In the genomic region with DNA sequence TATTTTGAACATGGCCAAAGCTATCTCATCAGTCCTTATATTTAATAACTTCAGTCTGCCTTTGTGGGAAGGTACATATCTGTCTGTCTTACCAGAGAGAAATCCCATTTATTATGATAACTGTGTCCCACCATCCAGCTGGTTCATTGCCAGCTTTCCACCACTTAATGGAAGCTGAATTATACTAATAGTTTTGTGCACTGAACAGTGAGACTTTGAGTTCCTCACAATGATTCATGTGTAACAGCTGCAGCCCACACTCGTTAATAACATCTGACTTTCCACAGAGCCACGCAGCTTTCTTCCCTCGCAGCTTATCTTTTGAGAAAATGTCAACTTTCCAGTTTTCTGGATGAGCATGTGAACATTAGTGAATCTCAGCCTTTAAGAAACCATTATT, we compare ENCODE assay signal across 10 mouse cellular contexts.
DNase-seq lines count a peak whose midpoint lies in the region; ATAC-seq lines count a peak whose summit lies in the region.
"Had no signal": no experiment of that assay in that cellular context is flagged by ENCODE, and none has a peak within 500 bp of the region (broad histone marks: within the 10 kb centered on the region; RNA-seq: fewer than 3 reads in every experiment).

No protein-coding gene starts in this region.

- no peak overlapping the region for H3K4me2 ChIP-seq in embryonic facial prominence, embryonic 14.5 days (ENCODE audit: low read depth, low read length)
- H3K4me2 ChIP-seq: midbrain, embryonic 11.5 days had no signal

- H3K27ac ChIP-seq in embryonic facial prominence, embryonic 14.5 days (replicated peaks; ENCODE audit: low read depth, low read length): no peak overlapping the region
- H3K27ac ChIP-seq in embryonic facial prominence, embryonic 10.5 days (replicated peaks): no peak overlapping the region
- H3K27ac ChIP-seq: liver, embryonic 14.5 days had no signal

- H3K36me3 ChIP-seq in embryonic facial prominence, embryonic 14.5 days (ENCODE audit: control insufficient read depth, insufficient read depth, low read length): no peaks in the 10 kb centered on the region
- H3K36me3 ChIP-seq in embryonic facial prominence, embryonic 10.5 days (replicated peaks): no peaks in the 10 kb centered on the region

- no peaks in the 10 kb centered on the region for H3K27me3 ChIP-seq in embryonic facial prominence, embryonic 14.5 days (replicated peaks; ENCODE audit: control insufficient read depth, insufficient read depth, low read length)
- no peaks in the 10 kb centered on the region for H3K27me3 ChIP-seq in embryonic facial prominence, embryonic 10.5 days (replicated peaks; ENCODE audit: low read depth, poor library complexity, severe bottlenecking)

- DNase-seq in embryonic facial prominence, embryonic 14.5 days (ENCODE audit: low spot score): peak; percentile 21
- no peak for DNase-seq in embryonic facial prominence, embryonic 10.5 days (ENCODE audit: low spot score)
- peak; percentile 43 to 56 for DNase-seq in kidney, postnatal 4 days
- no peak for DNase-seq in kidney, adult 11 months
- peak; percentile 32 for DNase-seq in right cerebral cortex, adult 18-20 months
- DNase-seq in right cerebral cortex, postnatal 14 days: no peak
- DNase-seq in mesoderm, embryonic 11.5 days (ENCODE audit: low read depth, low spot score): peak; percentile 30
- DNase-seq in cerebellum, adult 9-10 months: no peak

- H3K9ac ChIP-seq in embryonic facial prominence, embryonic 14.5 days (ENCODE audit: low read depth, low read length): no peak overlapping the region
- H3K9ac ChIP-seq: liver, embryonic 14.5 days had no signal

- H3K9me3 ChIP-seq in embryonic facial prominence, embryonic 14.5 days (ENCODE audit: control insufficient read depth, low read length): no peaks in the 10 kb centered on the region
- no peaks in the 10 kb centered on the region for H3K9me3 ChIP-seq in embryonic facial prominence, embryonic 10.5 days

- H3K4me3 ChIP-seq in embryonic facial prominence, embryonic 14.5 days (ENCODE audit: low read depth, low read length): no peak overlapping the region
- no peak overlapping the region for H3K4me3 ChIP-seq in embryonic facial prominence, embryonic 10.5 days

- no peaks in the 10 kb centered on the region for H3K4me1 ChIP-seq in embryonic facial prominence, embryonic 14.5 days (ENCODE audit: control insufficient read depth, insufficient read depth, low read length)
- peaks cover 4% of the 10 kb centered on the region; the same call in 1 of the 2 replicates for H3K4me1 ChIP-seq in embryonic facial prominence, embryonic 10.5 days

- WGBS in embryonic facial prominence, embryonic 14.5 days: 41% methylated on average over 3 of the region's 3 CpGs
- 75% methylated on average over 3 of the region's 3 CpGs for WGBS in embryonic facial prominence, embryonic 10.5 days

- no peak for ATAC-seq in embryonic facial prominence, embryonic 14.5 days (ENCODE audit: low read depth)

Comparison
In these comparisons a context has a peak if more than half of its experiments do, and no peak if none do; other contexts are left out.
1. DNase-seq: peak in embryonic facial prominence, embryonic 14.5 days (single experiment), kidney, postnatal 4 days (2 of 2), right cerebral cortex, adult 18-20 months (single experiment) and mesoderm, embryonic 11.5 days (single experiment); none in embryonic facial prominence, embryonic 10.5 days (single experiment), kidney, adult 11 months (single experiment), right cerebral cortex, postnatal 14 days (single experiment) and cerebellum, adult 9-10 months (single experiment).